Mouse (Mus musculus) heart, adult 2 months (tissue): ENCODE data around the gene Abcc8.

ENCODE experiments used
- CTCF ChIP-seq: fragments of 200-600 bp; IDR thresholded peaks from 2 replicates; pipeline ENCODE4 v1.8.1; 2022; ENCODE audit warnings: antibody characterized with exemption, mild to moderate bottlenecking, moderate library complexity
- EP300 ChIP-seq: fragments of 200-500 bp; IDR thresholded peaks from 2 replicates; pipeline ENCODE4 v1.6.1; 2011; ENCODE audit warnings: low read depth, low read length, control low read depth; ENCODE audit not compliant: insufficient read depth
- POLR2A ChIP-seq: fragments of 200-500 bp; IDR thresholded peaks from 2 replicates; pipeline ENCODE4 v1.6.1; 2011; ENCODE audit warnings: mild to moderate bottlenecking, low read depth, low read length, control low read depth; ENCODE audit not compliant: insufficient read depth

DNA sequence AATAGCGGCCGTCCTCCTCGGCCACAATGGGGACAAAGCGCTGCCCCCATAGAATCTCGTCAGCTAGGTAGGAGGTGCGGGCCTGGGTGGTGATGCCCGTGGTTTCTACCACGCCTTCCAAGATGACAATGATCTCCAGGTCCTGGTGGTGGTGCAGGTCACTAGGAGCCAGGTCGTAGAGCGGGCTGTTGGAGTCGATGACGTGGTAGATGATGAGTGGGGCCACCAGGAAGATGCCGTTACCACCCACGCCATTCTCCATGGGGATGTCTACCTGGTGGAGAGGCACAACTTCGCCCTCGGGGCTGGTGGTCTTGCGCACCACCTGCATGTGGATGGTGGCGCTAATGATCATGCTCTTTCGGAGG, 80.9 kb downstream of the Abcc8 start:
- no peak for TF ChIP-seq POLR2A
- TF ChIP-seq CTCF: no peak
- no peak for TF ChIP-seq EP300
